Mouse (Mus musculus): ENCODE data around the gene Gm1113. TPM values are rescaled to one million over a fixed set of nuclear protein-coding genes. Genes with fewer than 3 reads are reported as not detected.

Gm1113 gene
- polyA plus RNA-seq, 1 experiment from 2014 or later = not detected

DNA sequence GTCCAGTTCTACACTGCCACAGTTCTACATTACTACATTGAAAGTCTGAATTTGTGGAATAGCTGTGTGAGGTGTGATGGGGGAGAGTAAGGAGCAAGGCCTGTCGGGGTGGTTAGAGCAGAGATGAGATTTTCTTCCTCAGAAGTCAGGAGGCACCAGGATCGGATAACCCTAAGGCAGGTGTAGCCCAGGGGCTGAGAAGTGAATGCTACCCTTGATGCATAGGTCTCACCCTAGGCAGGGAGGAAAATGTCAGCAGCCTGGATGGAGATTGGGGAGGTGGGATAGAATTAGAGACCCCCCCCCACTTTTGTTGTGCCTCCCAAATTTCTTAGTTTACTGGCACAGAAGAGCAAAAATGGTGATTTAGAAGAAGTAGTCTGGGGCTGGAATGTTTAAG lies 4.2 kb upstream of the Gm1113 start:
- Histone ChIP-seq H3K4me1 (peaks cover 7% of the 10 kb centered on the region; the same call in 1 of the 2 replicates), H3K27ac (no peak overlapping the region), H3K27me3 (ENCODE audit: insufficient read depth, poor library complexity, severe bottlenecking) (no peaks in the 10 kb centered on the region), H3K4me3 (no peak overlapping the region), H3K36me3 (no peaks in the 10 kb centered on the region), H3K9me3 (no peaks in the 10 kb centered on the region)
- DNase-seq (ENCODE audit: low spot score) = peak; percentile 53
- 74% methylated on average over 2 of the region's 2 CpGs for WGBS

DNA sequence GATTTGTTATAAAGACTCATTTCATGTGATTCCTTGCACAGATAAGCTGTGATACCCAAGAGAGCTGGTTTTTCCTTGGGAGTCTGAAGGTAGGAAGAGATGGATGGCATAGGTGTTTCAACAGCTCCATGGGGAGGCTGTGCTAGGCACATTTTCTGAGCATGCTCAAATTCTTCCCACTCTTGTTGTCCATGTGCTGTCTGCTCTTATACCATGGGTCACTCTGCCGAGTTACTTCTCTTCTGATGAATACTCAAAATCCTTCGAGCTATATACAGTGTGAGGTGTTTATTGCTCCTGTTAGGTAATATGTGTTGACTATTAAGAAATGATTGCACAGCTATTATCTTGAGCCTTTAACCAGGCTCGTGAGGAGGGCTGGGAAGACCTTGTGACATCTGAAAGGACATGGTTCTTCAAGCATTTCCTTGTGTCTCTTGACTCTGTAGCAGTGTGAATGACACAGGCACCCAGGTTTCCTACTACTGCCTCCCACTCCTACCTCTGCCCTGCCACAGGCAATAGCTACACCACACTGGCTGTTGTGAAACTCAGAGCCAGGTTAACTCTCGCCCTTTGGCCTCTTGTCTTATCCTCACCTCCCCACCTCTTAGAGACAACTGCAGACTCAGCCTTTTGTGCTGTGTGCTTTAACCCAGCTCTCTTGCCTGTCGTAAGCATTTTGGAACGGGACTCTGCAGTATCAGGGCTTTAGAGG lies 2.7 kb upstream of the Gm1113 start:
- peak; percentile 36 for DNase-seq (ENCODE audit: low spot score)
- 0 out of 2 replicates have a peak, but pooled peaks cover 5% of the 10 kb centered on the region for H3K27me3 ChIP-seq (ENCODE audit: insufficient read depth, poor library complexity, severe bottlenecking)
- H3K4me1 ChIP-seq = peaks cover 7% of the 10 kb centered on the region; the same call in 1 of the 2 replicates
- H3K9me3 ChIP-seq = no peaks in the 10 kb centered on the region
- no peaks in the 10 kb centered on the region for H3K36me3 ChIP-seq
- 79% methylated on average over 6 of the region's 6 CpGs for WGBS
- H3K27ac ChIP-seq = no peak overlapping the region
- no peak overlapping the region for H3K4me3 ChIP-seq

DNA sequence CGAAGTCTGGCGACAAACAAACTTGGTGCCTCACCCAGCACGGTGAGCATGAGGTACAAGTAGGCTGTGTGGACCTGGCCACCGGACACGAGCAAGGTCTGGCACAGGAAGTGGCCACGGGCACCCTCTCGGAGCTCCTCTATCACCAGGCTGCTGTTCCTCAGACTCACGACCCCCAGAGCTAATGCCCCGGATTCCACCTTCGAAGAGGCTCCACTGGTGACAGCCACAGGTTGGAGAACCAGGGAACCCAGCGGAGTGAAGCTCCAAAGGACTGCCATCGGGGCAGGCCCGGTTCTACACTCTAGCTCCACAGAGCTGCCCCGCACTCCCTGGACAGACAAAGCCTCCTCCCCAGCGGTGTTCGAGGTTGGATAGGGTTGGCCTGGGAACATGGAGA lies 1.4 kb downstream of the Gm1113 start:
- 86% methylated on average over 16 of the region's 16 CpGs for WGBS
- no peaks in the 10 kb centered on the region for H3K4me1 ChIP-seq

DNA sequence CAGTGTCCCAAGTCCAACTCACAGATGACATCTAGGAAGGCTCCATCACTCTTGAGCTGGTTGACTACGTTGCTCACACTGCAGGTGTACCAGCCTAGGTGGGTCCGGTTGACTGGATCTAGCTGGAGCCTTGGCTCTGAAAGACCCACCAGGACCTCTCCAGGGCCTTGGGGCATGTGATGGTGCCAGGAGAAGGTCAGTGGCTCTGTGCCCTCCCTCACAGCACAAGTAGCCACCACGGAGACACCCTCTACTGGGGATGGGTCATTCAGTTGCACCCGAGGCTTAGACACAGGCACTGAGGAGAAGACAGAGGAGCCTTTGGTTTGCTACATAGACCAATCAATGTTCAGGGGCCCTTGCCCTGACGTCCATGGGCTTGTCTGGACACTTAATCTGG lies 1.9 kb downstream of the Gm1113 start:
- H3K36me3 ChIP-seq = no peaks in the 10 kb centered on the region
- H3K9me3 ChIP-seq = no peaks in the 10 kb centered on the region
- 75% methylated on average over 5 of the region's 5 CpGs for WGBS
- H3K4me1 ChIP-seq = no peaks in the 10 kb centered on the region
- DNase-seq (ENCODE audit: low spot score) = no peak
- no peak overlapping the region for H3K4me3 ChIP-seq
- H3K27me3 ChIP-seq (ENCODE audit: insufficient read depth, poor library complexity, severe bottlenecking) = peaks cover 21% of the 10 kb centered on the region
- no peak overlapping the region for H3K27ac ChIP-seq

More for the DNA sequence above, 1.4 kb downstream of the Gm1113 start:
- no peaks in the 10 kb centered on the region for H3K36me3 ChIP-seq
- no peak for DNase-seq (ENCODE audit: low spot score)
- no peak overlapping the region for H3K4me3 ChIP-seq
- H3K27ac ChIP-seq = no peak overlapping the region
- H3K27me3 ChIP-seq (ENCODE audit: insufficient read depth, poor library complexity, severe bottlenecking) = peaks cover 16% of the 10 kb centered on the region
- no peaks in the 10 kb centered on the region for H3K9me3 ChIP-seq

DNA sequence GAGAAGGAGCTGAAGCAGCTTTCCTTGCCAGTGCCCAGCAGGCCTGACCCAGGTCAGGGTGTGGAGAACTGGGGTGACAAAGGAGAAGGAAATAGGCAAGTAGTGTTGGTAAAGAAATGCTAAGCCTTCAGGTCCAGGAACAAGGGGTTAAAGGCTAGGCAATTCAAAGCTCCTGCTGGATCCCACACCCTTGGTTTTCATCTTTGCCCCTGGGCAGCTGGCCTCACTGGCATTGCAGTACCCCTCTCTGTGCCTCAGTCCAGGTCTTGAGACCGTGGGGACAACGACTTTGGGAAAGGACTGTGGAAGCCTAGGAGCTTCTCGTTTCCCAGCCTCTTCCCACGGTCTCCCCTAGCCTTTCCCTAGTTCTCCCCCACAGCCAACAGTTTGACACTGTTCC lies 4.2 kb downstream of the Gm1113 start:
- Histone ChIP-seq H3K4me3 (no peak overlapping the region), H3K36me3 (no peaks in the 10 kb centered on the region), H3K27ac (no peak overlapping the region), H3K9me3 (no peaks in the 10 kb centered on the region), H3K4me1 (0 out of 2 replicates have a peak, but pooled peaks cover 2% of the 10 kb centered on the region), H3K27me3 (ENCODE audit: insufficient read depth, poor library complexity, severe bottlenecking) (peaks cover 21% of the 10 kb centered on the region)
- no peak for DNase-seq (ENCODE audit: low spot score)
- 87% methylated on average over 4 of the region's 4 CpGs for WGBS

DNA sequence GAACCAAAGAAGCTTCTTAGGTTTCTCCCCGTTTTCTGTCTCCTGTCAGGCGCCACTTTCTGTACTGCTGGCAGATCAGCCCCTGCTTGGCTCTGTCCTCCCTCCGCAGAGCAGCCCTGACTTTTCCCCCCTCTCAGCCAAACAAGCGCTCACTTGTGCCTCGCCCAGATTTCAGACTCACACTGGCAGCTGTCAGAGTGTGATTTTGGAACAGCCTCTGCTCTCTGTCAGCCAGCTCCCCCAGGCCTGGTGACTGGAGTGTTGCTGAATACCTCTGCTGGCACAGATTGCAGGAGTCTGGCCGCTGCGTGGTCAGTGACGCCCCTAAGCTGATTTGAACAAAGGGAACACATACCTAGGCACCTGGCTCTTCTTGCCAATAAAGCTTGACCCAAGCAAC lies 9.8 kb downstream of the Gm1113 start:
- Histone ChIP-seq H3K9me3 (no peaks in the 10 kb centered on the region), H3K4me1 (peaks cover 24% of the 10 kb centered on the region), H3K27me3 (ENCODE audit: insufficient read depth, poor library complexity, severe bottlenecking) (peaks cover 13% of the 10 kb centered on the region), H3K36me3 (peaks cover 17% of the 10 kb centered on the region; the same call in 1 of the 2 replicates), H3K27ac (peak overlapping the region; percentile 49; the same call in 1 of the 2 replicates), H3K4me3 (no peak overlapping the region)
- 22% methylated on average over 8 of the region's 8 CpGs for WGBS
- peak; percentile 84 for DNase-seq (ENCODE audit: low spot score)

DNA sequence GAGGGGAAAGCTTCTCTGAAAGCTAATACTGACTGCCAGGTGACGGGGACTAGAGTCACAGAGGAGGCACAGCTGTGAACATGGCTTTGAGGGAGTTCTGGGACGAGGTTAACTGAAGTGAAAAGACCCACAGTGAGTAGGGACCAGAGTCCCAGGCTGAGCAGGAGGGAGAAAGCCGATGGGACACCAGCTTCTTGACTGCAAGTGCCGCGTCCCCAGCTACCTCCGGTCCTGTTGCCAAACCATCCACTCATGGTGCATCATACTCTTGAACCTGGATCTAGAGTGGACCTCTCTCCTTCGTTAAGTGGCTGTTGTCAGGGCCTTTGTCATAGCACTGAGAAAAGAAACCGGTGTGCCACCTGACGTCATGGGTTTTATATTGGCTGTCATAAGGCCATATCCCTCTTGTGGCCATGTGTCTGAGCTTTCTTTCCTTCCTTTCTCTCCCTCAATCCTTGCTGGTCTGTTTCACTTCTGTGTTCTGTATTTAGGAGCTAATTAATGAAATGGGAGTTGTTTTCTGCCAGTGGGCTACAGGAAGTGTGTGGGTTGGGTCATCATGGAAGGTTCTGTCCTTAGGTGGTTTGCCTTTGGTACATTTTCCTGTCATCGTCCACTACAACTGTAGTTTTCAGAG lies 15.6 kb downstream of the Gm1113 start:
- peaks cover 47% of the 10 kb centered on the region; the same call in 1 of the 2 replicates for H3K36me3 ChIP-seq
- 88% methylated on average over 10 of the region's 10 CpGs for WGBS
- no peak for DNase-seq (ENCODE audit: low spot score)

DNA sequence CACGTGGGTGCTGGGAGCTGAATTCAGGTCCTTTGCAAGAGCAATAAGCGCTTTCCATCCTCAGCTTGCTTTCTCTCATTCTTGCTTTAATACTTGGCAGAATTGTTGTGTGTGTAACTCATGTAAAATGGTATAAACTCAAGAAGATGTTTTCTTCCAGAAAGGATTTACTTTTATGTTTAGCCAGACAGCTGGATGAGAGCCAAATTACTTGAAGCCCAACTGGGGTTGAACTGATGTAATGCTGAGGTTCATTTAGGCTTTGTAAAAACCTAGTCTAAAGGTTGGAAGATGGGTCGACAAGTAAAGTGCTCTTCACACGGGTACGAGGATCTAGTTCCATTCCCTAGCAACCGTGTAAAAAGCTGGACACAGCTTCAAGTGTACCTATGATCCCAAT lies 18.1 kb downstream of the Gm1113 start:
- no peaks in the 10 kb centered on the region for H3K9me3 ChIP-seq
- peaks cover 2% of the 10 kb centered on the region; the same call in 1 of the 2 replicates for H3K4me1 ChIP-seq
- H3K27ac ChIP-seq = no peak overlapping the region
- no peak for DNase-seq (ENCODE audit: low spot score)
- no peak overlapping the region for H3K4me3 ChIP-seq
- 87% methylated on average over 6 of the region's 6 CpGs for WGBS
- no peaks in the 10 kb centered on the region for H3K27me3 ChIP-seq (ENCODE audit: insufficient read depth, poor library complexity, severe bottlenecking)
- peaks cover 43% of the 10 kb centered on the region; the same call in 1 of the 2 replicates for H3K36me3 ChIP-seq

More for the DNA sequence above, 15.6 kb downstream of the Gm1113 start:
- H3K4me3 ChIP-seq = no peak overlapping the region
- H3K27me3 ChIP-seq (ENCODE audit: insufficient read depth, poor library complexity, severe bottlenecking) = no peaks in the 10 kb centered on the region
- H3K4me1 ChIP-seq = peaks cover 7% of the 10 kb centered on the region
- H3K9me3 ChIP-seq = no peaks in the 10 kb centered on the region
- no peak overlapping the region for H3K27ac ChIP-seq

DNA sequence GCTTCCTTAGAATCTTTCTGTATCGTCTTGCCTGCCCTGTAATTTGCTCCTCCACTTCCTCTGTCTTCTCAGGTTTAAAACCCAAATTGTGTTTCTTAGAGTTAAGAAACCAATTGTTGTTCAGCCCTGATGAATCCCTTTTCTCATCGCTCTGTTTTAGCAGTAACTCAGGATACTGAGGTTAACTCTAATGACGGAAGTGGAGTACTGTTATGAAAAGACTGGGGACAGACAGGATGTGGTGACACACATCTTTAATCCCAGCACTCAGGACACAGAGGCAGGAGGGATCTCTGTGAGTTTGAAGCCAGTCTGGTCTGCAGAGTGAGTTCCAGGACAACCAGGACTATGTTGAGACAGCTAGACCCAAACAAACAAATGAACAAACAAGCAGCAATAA lies 22.6 kb downstream of the Gm1113 start:
- no peak for DNase-seq (ENCODE audit: low spot score)
- H3K9me3 ChIP-seq = no peaks in the 10 kb centered on the region
- no peak overlapping the region for H3K27ac ChIP-seq
- no peak overlapping the region for H3K4me3 ChIP-seq
- peaks cover 9% of the 10 kb centered on the region; the same call in 1 of the 2 replicates for H3K4me1 ChIP-seq
- peaks cover 25% of the 10 kb centered on the region; the same call in 1 of the 2 replicates for H3K36me3 ChIP-seq
- H3K27me3 ChIP-seq (ENCODE audit: insufficient read depth, poor library complexity, severe bottlenecking) = no peaks in the 10 kb centered on the region
- WGBS = 70% methylated on average over 3 of the region's 3 CpGs

DNA sequence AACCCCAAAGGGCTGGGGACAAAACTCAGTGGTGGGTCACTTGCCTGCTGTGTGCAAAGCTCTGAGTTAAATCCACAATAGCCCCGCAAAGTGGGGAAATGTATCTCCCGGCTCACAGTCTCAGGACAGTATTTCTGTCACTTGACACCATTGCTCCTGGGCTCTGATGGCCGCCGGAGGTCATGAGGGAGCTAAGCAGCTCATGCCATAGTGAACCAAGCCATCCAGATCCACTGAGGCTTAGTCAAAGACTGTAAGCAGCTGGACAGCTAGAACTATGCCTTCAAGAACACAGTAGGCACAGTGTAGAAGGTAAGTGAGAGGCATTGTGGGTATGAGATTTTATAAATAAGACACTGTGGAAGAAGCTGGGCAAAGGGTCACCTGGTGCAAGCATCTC lies 23.1 kb downstream of the Gm1113 start:
- Histone ChIP-seq H3K27ac (no peak overlapping the region), H3K4me3 (no peak overlapping the region), H3K27me3 (ENCODE audit: insufficient read depth, poor library complexity, severe bottlenecking) (no peaks in the 10 kb centered on the region), H3K36me3 (peaks cover 21% of the 10 kb centered on the region; the same call in 1 of the 2 replicates), H3K4me1 (peaks cover 9% of the 10 kb centered on the region; the same call in 1 of the 2 replicates), H3K9me3 (no peaks in the 10 kb centered on the region)
- no peak for DNase-seq (ENCODE audit: low spot score)
- WGBS = 40% methylated on average over 4 of the region's 4 CpGs

DNA sequence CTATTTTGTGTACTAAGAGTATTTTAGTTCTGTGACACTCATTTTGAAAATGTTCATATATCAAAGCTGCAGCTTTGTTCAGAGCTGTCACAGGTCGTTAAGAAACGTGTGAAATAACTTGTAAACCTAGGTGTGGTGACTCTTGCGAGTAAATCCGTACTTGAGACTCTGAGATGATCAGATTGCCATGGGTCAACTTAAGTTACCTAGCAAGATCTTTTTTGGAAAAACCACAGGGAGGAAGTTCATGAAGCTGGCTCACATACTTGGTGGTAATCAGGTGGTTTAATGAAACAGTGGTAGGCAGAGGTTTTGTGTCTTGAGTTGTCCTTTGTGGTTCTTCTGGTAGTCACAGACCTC lies 24.4 kb downstream of the Gm1113 start:
- DNase-seq (ENCODE audit: low spot score) = no peak
- H3K27me3 ChIP-seq (ENCODE audit: insufficient read depth, poor library complexity, severe bottlenecking) = no peaks in the 10 kb centered on the region
- H3K9me3 ChIP-seq = no peaks in the 10 kb centered on the region
- peaks cover 9% of the 10 kb centered on the region; the same call in 1 of the 2 replicates for H3K4me1 ChIP-seq
- peaks cover 21% of the 10 kb centered on the region; the same call in 1 of the 2 replicates for H3K36me3 ChIP-seq
- WGBS = 77% methylated on average over 4 of the region's 4 CpGs
- no peak overlapping the region for H3K4me3 ChIP-seq
- H3K27ac ChIP-seq = no peak overlapping the region

DNA sequence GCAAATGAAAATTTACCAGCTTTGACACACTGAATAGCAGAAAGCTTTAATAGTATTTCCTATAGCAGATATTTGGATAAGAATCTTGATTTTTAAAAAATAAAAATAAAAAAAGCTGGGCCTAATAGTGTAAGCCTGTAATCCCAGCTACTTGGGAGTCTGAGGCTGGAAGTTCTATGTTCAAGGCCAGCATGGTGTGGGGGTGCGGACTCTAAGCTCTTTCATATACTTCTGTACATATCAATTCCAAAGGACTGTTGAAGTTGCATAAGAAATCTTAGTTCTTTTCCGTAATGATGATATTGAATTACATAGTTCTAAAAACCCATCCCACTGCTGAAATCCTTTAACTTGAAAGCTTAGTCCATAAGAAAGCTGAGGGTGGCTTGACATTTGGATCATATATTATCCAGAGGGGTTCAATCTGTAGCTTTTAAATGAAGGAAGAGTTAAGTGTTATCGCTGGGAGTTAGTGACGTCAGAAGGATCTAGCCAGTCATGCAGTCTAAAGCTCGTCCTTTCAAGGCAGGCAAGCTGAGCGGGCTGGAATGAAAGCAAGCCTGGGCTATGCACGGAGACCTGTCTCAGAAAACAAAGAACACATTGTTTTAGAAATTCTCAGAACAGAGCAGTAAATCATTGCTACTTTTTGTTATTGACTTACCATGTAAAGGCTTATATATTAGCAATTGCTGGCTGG lies 24.9 kb downstream of the Gm1113 start:
- 69% methylated on average over 7 of the region's 7 CpGs for WGBS
- H3K27ac ChIP-seq = no peak overlapping the region
- no peaks in the 10 kb centered on the region for H3K27me3 ChIP-seq (ENCODE audit: insufficient read depth, poor library complexity, severe bottlenecking)
- DNase-seq (ENCODE audit: low spot score) = no peak
- H3K4me3 ChIP-seq = no peak overlapping the region
- peaks cover 9% of the 10 kb centered on the region; the same call in 1 of the 2 replicates for H3K4me1 ChIP-seq
- peaks cover 20% of the 10 kb centered on the region; the same call in 1 of the 2 replicates for H3K36me3 ChIP-seq
- no peaks in the 10 kb centered on the region for H3K9me3 ChIP-seq

Measured in heart, embryonic 10.5 days (tissue).